Mouse (Mus musculus) splenic B cell, adult 2 months (primary cell): Measurements from ENCODE around the gene Wdr91.

Experiments
- DNase-seq: peaks from one replicate; pipeline ENCODE4 v3.0.0-alpha.2; 2011; ENCODE audit warnings: low read depth, low spot score
- H3K27me3 ChIP-seq: 2 replicates; pipeline ENCODE4 v1.6.1; 2012; ENCODE audit warnings: mild to moderate bottlenecking, low read length, moderate library complexity, mixed read lengths; ENCODE audit not compliant: control insufficient read depth, poor library complexity, insufficient read depth, severe bottlenecking
- H3K36me3 ChIP-seq: 2 replicates; pipeline ENCODE4 v1.6.1; 2012; ENCODE audit warnings: mild to moderate bottlenecking, low read length, moderate library complexity, mixed read lengths; ENCODE audit not compliant: control insufficient read depth, poor library complexity, insufficient read depth, severe bottlenecking

Wdr91 gene

DNA sequence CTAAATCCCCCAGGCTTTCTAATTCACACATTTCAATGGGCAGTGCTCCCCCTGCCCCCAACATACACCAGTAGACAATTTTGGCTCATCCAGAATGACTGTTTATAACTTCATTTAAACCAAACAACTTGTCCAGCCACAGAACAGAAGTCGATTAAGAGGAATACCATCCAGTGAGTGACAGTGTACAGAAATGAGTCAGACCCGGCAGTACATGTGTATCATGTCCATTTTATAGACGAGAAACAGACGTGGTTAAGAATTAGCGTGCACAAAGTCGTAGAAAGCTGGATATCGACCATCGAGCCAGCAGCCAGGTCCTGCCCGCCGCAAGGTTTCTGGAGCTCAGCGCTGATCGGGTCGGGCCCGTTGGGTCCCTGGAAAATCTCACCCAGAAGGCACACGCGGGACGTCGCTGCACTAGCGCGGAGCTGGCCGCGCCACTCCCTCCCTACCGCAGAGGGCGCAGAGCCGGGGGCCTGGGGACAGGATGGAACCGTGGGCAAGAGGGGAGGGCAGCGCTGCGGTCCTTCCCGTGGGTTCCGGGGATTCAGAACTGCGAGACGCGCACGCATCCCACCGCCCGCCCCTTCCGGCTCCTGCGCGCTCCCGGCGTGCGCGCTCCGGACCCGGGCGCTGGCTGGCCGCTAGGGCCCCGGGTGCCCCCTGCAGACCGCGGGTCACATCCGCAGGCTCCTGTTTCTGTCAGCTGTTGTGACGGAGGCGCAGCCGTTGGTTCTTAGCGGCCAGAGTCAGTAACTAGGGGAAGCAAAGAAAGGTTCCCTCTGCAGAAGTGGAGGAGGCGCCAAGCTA lies 33.0 kb downstream of the Wdr91 start, which contains the start of gene Cyren:
Gene Cyren, minus strand, starts transcription at position 552 of the 813 bp plus-strand sequence.
- DNase-seq = peak; percentile 95
- H3K27me3 ChIP-seq = no peaks in the 10 kb centered on the region
- no peaks in the 10 kb centered on the region; the same call in none of the 2 replicates for H3K36me3 ChIP-seq

DNA sequence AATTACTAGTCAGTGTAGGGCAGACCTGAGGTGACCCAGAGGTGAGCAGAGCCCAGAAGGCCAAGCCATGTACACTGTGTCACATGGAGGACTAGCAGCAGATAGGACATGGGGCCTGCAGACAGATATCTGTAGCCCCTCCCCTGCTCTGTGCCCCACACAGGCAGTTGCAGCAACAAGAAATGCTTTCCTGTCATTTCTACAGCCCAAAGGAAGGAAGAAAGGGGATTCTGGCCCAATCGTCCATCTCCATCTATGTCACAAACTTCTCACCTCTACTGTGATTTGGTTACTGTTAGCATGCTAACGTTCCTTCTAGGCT lies 33.9 kb downstream of the Wdr91 start:
- Histone ChIP-seq H3K27me3 (no peaks in the 10 kb centered on the region), H3K36me3 (no peaks in the 10 kb centered on the region; the same call in none of the 2 replicates)
- no peak for DNase-seq

DNA sequence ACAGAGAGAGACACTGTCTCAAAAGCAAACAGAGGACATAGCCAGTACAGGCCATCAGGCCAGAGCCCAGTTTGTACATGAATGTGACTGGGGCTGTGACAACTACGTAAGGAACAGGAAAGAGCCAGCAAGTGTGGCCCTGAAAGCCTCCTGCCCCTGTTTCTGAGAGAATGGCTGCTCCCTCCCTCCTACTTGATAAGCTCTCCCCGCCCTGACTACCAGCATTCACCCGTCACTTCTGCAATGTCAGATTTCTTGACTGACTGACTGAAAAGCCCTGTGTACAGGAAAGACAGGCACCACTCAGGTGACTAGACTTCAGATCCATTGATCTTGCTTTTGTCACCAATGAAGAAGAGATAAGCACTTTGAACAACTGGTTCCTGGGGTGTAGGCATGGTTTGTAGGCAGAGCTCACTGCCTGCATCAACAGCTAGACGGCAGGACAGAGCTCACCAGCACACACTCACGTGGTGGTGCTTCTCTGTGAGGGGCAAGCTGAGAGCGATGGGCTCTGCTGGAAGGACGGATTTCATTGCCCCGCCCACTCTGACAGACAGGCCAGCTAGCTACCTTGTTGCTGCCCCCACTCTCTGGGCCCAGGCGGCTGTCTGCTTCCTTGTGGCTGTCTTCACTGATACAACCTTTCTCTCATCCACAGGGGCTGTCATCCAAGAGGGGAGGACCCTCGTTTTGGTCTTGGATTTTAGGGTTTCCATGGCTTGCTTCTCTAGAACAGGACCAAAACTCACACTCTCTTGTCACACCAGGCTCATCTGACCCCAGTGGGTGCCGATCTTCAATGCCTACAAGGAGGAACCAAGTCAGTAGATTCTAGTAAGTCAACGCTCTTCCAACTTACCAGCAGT lies 34.5 kb downstream of the Wdr91 start:
- H3K36me3 ChIP-seq = no peaks in the 10 kb centered on the region; the same call in none of the 2 replicates
- peak; percentile 67 for DNase-seq

DNA sequence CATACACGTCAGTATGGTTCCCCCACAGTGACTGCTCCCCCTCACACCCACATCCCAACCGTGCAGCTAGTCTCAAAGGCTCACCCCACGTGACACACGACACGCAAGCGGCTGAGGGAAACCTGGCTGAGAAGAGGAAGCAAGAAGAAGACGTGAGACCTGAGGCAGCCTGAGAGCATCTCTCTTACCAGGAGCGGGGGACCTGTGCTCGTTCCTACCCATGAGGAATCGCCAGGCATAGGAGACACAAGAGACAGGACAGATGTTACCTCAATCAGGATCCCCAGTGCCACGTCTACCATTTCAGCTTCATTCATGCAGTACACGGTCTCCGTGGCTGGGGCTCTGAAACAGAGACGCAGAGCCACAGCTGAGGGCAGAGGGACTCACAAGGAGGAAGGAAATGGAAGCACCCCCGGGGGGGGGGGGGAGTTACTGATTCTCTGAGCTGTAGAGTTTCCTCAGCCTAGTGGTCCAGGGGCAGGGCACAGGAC lies 35.4 kb downstream of the Wdr91 start:
- DNase-seq = peak; percentile 90
- H3K36me3 ChIP-seq = no peaks in the 10 kb centered on the region; the same call in 1 of the 2 replicates

More for the DNA sequence above, 34.5 kb downstream of the Wdr91 start:
- H3K27me3 ChIP-seq = no peaks in the 10 kb centered on the region

DNA sequence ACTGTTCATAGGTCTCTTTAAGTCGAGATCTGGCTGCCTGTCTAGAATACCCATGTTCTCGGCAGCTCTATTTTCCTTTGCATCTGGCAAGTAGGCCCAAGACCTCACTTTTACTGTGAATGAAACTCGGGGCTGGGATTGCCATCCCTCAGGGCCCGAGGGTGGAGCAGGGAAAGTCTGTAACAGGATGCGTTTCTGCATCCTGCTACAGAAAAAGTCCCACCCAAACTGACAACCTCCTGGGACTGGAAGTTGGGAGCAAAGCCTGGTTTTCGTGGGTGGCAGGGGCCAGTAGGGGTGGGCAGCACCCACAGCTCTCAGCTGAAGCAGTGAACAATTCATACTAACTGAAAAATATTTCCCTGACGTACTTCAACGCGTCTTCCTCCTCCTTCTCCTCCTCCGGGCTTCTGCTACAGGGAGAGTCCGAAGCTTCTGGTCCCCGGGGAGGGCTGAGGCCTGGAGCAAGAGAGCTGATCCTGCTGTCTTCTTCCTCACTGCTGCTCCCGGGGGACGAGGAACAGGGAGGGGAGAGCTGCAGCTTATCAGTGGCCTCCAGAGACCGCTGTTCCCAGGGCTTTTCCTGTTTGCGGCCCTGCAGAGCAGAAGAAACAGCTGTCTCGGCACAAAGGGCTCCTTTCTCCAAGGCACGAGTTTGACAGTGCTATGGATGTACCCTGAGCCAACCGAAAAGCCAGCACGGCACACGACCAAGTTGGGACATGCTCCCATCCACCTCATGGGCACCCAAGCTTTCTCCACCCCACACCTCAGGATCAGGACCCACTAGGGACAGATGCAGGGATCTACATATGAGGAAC lies 36.4 kb downstream of the Wdr91 start:
- no peak for DNase-seq
- H3K27me3 ChIP-seq = no peaks in the 10 kb centered on the region
- no peaks in the 10 kb centered on the region; the same call in 1 of the 2 replicates for H3K36me3 ChIP-seq

More for the DNA sequence above, 35.4 kb downstream of the Wdr91 start:
- no peaks in the 10 kb centered on the region for H3K27me3 ChIP-seq

DNA sequence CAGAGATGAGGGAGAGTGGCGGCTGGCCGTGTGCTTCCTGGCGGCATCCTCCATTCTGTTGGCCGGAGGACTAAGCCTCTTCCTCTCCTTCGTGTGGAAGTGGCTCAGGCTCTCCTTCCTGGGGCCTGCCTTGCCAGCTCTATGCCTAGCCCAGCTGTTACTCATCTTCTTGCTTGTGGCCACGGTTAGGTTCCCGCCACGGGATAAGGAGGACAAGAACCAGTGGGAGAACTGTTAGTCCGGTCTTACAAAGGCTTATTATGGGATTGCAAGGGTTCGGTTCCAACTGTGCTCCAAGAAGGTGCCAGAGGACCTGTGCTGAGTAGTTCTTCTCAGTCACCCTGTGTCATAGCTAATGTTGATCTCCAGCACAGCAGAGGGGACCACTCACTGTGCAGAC lies 37.8 kb downstream of the Wdr91 start:
- no peak for DNase-seq
- H3K27me3 ChIP-seq = no peaks in the 10 kb centered on the region
- no peaks in the 10 kb centered on the region; the same call in 1 of the 2 replicates for H3K36me3 ChIP-seq

DNA sequence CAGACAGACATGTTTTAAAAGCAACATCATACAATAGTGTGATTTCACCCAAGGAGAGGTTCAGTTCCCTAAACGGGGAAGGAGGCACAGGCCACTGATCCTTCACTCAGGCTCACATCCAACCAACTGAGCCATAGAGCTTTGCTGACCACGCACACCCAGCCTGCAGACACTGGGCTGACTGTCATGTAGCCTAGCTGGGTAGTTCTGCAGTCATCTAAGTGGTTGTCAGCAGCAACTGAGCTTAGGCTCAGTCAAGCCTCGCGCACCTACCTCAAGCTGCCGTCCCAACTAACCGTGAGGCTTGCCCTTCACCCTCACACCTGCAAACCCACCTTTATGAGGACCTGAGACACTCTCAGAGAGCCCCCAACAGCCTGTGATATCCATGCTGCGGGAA lies 38.7 kb downstream of the Wdr91 start:
- DNase-seq = no peak
- no peaks in the 10 kb centered on the region; the same call in 1 of the 2 replicates for H3K36me3 ChIP-seq
- no peaks in the 10 kb centered on the region for H3K27me3 ChIP-seq

DNA sequence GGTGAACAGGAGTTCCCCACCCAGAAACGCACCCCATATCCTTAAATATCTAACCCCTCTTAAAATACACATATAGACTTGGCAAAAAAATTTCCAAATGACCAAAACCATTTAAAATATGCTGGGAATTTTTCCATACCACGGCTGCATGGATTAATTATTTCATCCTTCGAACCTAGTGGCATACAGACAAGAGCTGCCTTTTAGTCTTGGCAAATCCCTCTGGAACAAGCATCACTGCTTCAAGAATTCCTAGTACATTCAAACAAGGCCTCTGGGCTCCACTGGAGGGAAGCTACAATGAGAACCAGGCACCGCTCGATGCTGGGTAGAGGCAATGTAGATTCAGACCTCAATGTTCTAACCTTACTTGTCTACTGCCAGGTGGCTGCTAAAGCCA lies 40.0 kb downstream of the Wdr91 start:
- Histone ChIP-seq H3K27me3 (no peaks in the 10 kb centered on the region), H3K36me3 (no peaks in the 10 kb centered on the region; the same call in 1 of the 2 replicates)
- DNase-seq = no peak

DNA sequence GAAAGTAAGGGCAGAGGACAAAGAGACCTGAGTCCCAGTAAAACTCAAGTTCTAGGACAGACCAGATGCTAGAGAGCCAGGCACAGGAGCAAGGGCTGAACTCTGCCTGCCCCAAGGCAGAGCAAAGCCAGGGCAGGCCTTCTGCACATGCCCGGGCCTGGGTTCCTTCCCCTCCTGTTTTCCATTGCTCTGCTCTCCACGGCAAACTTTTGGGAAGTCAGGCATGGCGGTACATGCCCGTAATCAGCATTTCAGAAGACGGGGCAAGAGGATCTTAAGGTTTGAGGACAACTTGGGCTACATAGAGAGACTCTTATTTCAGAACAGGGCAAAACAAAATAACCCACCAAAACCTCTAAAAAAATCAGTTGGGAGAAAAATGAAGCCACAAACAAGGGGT lies 40.5 kb downstream of the Wdr91 start:
- DNase-seq = no peak
- no peaks in the 10 kb centered on the region; the same call in 1 of the 2 replicates for H3K36me3 ChIP-seq
- H3K27me3 ChIP-seq = no peaks in the 10 kb centered on the region

DNA sequence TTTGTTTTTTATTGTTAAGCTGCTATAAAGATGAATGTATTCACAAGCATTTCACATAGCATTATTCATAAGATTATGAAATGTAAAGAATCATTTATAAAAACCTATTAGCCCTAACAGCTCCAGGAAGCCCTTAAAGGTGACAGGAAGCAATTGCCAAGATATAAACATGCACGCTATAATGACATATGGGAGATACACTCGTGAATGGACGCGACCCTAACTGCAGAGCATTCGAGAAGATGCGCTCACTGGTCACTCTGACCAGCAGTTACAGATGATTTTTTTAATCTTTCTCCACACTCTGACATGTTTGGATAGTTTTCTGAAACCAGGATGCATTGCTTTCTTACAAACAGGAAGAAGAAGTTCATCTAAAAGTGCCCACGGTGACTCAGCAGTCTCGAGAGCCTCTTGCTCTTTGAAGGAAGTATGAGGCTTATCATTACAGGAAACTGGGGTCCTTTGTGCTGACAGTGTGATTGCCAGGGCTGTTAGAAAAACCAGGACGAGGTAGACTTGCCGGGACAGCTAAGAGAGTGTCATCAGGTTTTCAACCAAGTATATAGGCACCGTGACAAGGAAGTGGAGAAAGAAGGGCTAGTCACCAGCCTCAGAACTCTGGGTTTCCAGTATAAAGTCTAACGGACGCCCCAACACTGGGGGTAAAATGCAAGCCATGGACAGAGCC lies 41.3 kb downstream of the Wdr91 start:
- DNase-seq = peak; percentile 50
- Histone ChIP-seq H3K36me3 (no peaks in the 10 kb centered on the region; the same call in 1 of the 2 replicates), H3K27me3 (no peaks in the 10 kb centered on the region)

DNA sequence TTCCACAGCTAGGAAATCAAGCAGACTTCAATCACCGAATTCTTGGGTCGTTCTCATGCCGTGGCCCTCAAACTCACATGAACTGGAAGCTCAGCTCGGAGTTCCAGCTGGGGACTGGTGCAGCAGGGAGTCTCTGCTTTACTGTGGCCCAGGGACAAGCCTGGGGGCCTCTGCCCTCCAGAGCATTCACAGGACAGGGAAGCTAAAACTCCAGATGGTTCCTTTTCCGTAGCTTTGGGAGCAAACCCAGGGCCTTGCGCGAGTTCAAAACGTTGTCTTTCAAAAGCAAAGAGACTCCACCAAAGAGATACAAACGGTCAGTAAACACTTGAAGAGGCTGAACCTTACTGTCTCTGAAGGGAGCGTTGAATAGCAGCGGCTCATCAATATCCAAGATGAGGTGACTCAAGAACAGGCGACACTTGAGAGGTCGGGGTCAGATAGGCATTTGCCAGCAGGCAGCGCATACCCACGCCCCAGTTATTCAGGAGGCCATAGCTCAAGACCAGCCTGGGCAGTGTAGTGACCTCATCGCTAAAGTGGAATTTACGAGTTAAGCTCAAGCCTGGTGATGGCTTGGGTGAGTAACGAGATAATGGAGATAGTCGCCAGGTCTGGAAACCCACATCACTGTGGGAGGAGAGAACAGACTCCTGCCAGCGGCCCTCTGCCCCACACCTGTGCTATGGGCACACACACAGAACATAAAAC lies 42.0 kb downstream of the Wdr91 start:
- Histone ChIP-seq H3K36me3 (no peaks in the 10 kb centered on the region; the same call in 1 of the 2 replicates), H3K27me3 (no peaks in the 10 kb centered on the region)
- DNase-seq = no peak

DNA sequence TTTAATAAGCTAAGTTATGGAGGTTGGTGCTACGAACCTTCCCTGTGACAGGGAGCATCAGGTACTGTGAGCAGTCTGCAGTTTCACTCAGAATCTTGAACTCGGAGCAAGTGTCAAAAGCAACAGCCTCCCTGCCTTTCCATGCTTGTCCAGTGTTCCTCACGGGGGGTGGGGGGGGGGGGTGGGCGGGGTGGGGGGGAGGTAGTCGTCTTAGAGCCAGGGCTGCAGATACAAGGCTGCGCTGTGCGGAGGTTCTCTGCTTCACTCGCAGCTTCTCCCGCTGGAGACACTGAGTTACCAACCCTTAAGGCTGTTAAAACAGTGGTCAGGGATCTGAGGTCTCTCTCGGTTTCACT lies 42.7 kb downstream of the Wdr91 start:
- Histone ChIP-seq H3K36me3 (no peaks in the 10 kb centered on the region; the same call in 1 of the 2 replicates), H3K27me3 (no peaks in the 10 kb centered on the region)
- no peak for DNase-seq

DNA sequence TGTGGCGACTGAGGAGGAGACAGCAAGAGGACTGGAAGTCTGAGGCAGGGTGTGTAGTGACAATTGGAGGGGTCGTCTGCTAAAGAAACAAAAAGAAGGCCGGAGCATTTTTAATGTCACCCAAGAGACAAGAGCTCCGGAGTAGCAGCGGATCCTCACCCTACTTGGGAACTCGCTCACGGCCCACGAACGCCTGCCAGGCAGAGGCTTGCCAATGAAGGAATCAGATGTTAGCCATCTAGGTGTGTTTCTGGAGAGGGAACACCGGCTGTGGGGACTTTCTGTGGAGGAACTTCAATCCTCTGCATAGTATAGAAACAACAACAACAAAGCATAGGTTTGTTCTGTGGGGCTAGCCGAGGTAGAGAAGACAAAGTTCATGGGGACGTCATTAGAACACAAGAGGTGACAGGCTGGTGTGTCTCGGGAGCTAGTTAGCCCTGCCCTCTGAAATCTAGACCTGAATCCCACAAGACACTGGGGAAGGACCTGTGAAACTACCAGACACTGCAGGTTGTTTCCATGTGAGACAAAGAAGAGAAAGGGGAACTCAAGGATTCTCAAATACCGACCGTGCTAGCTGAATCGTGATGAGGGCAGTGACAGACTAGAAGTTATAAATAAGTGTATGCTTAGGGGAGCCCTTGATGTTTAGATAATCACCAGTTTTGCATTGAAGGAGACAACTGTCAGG lies 43.2 kb downstream of the Wdr91 start:
- DNase-seq = peak; percentile 67
- no peaks in the 10 kb centered on the region for H3K27me3 ChIP-seq
- no peaks in the 10 kb centered on the region for H3K36me3 ChIP-seq
